Mouse (Mus musculus): ENCODE measurements around the gene Pdzk1ip1. TPM values are rescaled to one million over a fixed set of nuclear protein-coding genes. Genes with fewer than 3 reads are reported as not detected.

The Pdzk1ip1 gene
- polyA plus RNA-seq, 1 experiment from 2014 or later = 4.4 TPM

- whole genome bisulfite sequencing = under 1% methylated on average over 29 of the region's 29 CpGs
- no peak within 1 kb of the TSS for H3K27ac ChIP-seq
- peak within 1 kb of the TSS; percentile 46 for H3K4me3 ChIP-seq
Measured at GRCm38 (mm10) chr4:115133621-115134295, 45.2 kb downstream of the Pdzk1ip1 start, which contains the start of gene Cyp4x1. Gene Cyp4x1, minus strand, starts transcription at chr4:115134281.

GRCm38 (mm10) chr4:115134296-115134630, 45.8 kb downstream of the Pdzk1ip1 start:
- no peak overlapping the region for H3K27ac ChIP-seq
- no peak for ATAC-seq
- no peaks in the 10 kb centered on the region for H3K9me3 ChIP-seq (replicated peaks)
- peaks cover 14% of the 10 kb centered on the region; the same call in 1 of the 2 replicates for H3K27me3 ChIP-seq
- 12% methylated on average over 7 of the region's 7 CpGs for WGBS
- H3K9ac ChIP-seq = peak overlapping the region; percentile 65
- peaks cover 9% of the 10 kb centered on the region; the same call in 1 of the 2 replicates for H3K4me1 ChIP-seq
- H3K4me3 ChIP-seq = peak overlapping the region; percentile 46
- no peaks in the 10 kb centered on the region for H3K36me3 ChIP-seq (ENCODE audit: poor library complexity, severe bottlenecking)
- peak overlapping the region; percentile 84 for H3K4me2 ChIP-seq

More at GRCm38 (mm10) chr4:115133621-115134295, 45.2 kb downstream of the Pdzk1ip1 start, which contains the start of gene Cyp4x1:
- Histone ChIP-seq H3K9ac (peak within 1 kb of the TSS; percentile 65), H3K4me2 (peak within 1 kb of the TSS; percentile 84), H3K4me1 (peaks cover 9% of the 10 kb centered on the region; the same call in 1 of the 2 replicates), H3K27me3 (peaks cover 14% of the 10 kb centered on the region; the same call in 1 of the 2 replicates), H3K36me3 (ENCODE audit: poor library complexity, severe bottlenecking) (no peaks in the 10 kb centered on the region), H3K9me3 (replicated peaks) (no peaks in the 10 kb centered on the region)
- ATAC-seq = peak; percentile 92

Other genes starting within 250 kb of the Pdzk1ip1 start
- 0.22 and 0.30 TPM in 2 replicates for gene Foxd2, start 179.8 kb upstream of the Pdzk1ip1 start, polyA plus RNA-seq (2015; fragmentation: Nextera tagmentation; extraction: Ambion mirVana)
- not detected in 2 replicates for gene Foxe3, start 162.7 kb upstream of the Pdzk1ip1 start, polyA plus RNA-seq (2015; fragmentation: Nextera tagmentation; extraction: Ambion mirVana)
- 119 and 133 TPM in 2 replicates for gene Cmpk1, start 101.5 kb upstream of the Pdzk1ip1 start, polyA plus RNA-seq (2015; fragmentation: Nextera tagmentation; extraction: Ambion mirVana)
- 12.6 and 12.8 TPM in 2 replicates for gene Stil, start 88.5 kb upstream of the Pdzk1ip1 start, polyA plus RNA-seq (2015; fragmentation: Nextera tagmentation; extraction: Ambion mirVana)
- 0.81 and 0.88 TPM in 2 replicates for gene Tal1, start 32.3 kb upstream of the Pdzk1ip1 start, polyA plus RNA-seq (2015; fragmentation: Nextera tagmentation; extraction: Ambion mirVana)
- 1.4 and 2.1 TPM in 2 replicates for gene Cyp4x1, start 45.6 kb downstream of the Pdzk1ip1 start, polyA plus RNA-seq (2015; fragmentation: Nextera tagmentation; extraction: Ambion mirVana)
- gene Cyp4a29, start 153.4 kb downstream of the Pdzk1ip1 start, polyA plus RNA-seq (2015; fragmentation: Nextera tagmentation; extraction: Ambion mirVana) = not detected in 2 replicates
- gene Cyp4a12a, start 210.3 kb downstream of the Pdzk1ip1 start, polyA plus RNA-seq (2015; fragmentation: Nextera tagmentation; extraction: Ambion mirVana) = not detected in 2 replicates